Mouse (Mus musculus): Measurements from ENCODE around the gene Atg4a-ps.

DNA sequence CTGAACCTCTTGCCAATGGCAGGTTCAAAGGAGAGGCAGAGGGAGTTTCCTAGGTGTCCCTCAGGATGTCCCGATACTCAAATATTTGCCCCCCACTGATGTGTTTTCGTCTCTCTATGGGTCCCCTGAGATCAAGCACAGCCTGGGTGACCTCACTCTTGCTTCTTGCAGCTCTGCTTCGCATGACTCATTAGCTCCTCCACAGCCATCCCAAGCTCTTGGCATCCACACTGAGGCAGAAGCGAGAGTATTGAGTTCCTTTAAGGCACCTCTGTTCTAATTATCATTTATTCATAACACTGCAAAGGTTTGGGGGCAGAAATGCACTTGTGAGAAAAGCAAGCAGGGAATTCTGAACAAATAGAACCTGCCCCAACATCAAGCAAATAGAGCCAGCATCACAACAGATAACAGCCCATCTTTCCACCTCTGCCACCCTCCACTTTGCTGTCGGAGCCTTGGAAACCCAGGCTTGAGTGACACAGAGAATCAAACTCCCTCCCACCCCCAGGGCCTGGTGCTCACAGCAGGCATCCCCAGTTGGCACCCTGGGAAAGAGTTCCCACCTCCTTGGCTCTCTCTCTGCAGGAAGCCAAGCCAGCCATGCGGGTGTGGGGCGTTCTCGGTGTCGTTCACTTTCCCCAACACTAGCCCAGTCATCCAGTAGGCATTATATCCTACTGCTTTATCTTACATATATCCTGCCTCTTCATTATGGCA lies 33.1 kb downstream of the Atg4a-ps start:
- TF ChIP-seq POLR2A (IDR thresholded peaks at IDR 0.05; ENCODE audit: insufficient read depth, low read depth, low read length) (no peak), CTCF (IDR thresholded peaks at IDR 0.05; ENCODE audit: insufficient read depth, low read depth, low read length) (no peak)

Data from olfactory bulb, adult 2 months (tissue).